Mouse (Mus musculus) left cerebral cortex, postnatal 10 days (tissue): ENCODE data around the gene Rsc1a1. TPM values are rescaled to one million over a fixed set of nuclear protein-coding genes. Genes with fewer than 3 reads are reported as not detected.

Experiments
- DNase-seq, 2 experiments: peaks; one replicate each; pipeline ENCODE4 v3.0.0; 2021 to 2022; ENCODE audit warnings: low spot score in 2 of 2, mixed read lengths in 1 of 2; ENCODE audit errors: extremely low spot score in 1 of 2
- intact Hi-C: fragments of 180-260 bp; cut with DNase I; formaldehyde crosslinking; loops from one replicate; pipeline ENCODE4 v1.15.1; 2025
- total RNA-seq, 2 experiments: library from RNA; stranded (reverse); gene quantifications; 2 replicates each; pipeline ENCODE4 v1.2.3; 2021

Gene Rsc1a1
- total RNA-seq, 2 experiments from 2014 or later, result 0.41 to 3.0 TPM

- intact Hi-C loops, result no loop called here
- DNase-seq, result no peak
Measured at GRCm38 (mm10) chr4:141660884-141661283, 24.5 kb downstream of the Rsc1a1 start.

- intact Hi-C loops, result no loop called here
- peak in 1 of 2 experiments; percentile 43 for DNase-seq
Measured at GRCm38 (mm10) chr4:141659739-141660138, 25.7 kb downstream of the Rsc1a1 start.

- intact Hi-C loops, result no loop called here
- DNase-seq, result no peak
Measured at GRCm38 (mm10) chr4:141658846-141659484, 26.4 kb downstream of the Rsc1a1 start.

GRCm38 (mm10) chr4:141656932-141657331, 28.5 kb downstream of the Rsc1a1 start:
- DNase-seq, result no peak
- intact Hi-C loops, result no loop called here

GRCm38 (mm10) chr4:141655908-141656608, 29.3 kb downstream of the Rsc1a1 start:
- intact Hi-C loops, result no loop called here
- DNase-seq, result peak in 1 of 2 experiments; percentile 50

GRCm38 (mm10) chr4:141654509-141654908, 30.9 kb downstream of the Rsc1a1 start:
- DNase-seq, result no peak
- intact Hi-C loops, result no loop called here

GRCm38 (mm10) chr4:141653813-141654212, 31.6 kb downstream of the Rsc1a1 start:
- intact Hi-C loops, result no loop called here
- no peak for DNase-seq

GRCm38 (mm10) chr4:141653044-141653443, 32.4 kb downstream of the Rsc1a1 start:
- intact Hi-C loops, result no loop called here
- no peak for DNase-seq

- no peak for DNase-seq
- intact Hi-C loops, result no loop called here
Measured at GRCm38 (mm10) chr4:141651944-141652343, 33.5 kb downstream of the Rsc1a1 start.

- no peak for DNase-seq
- intact Hi-C loops, result no loop called here
Measured at GRCm38 (mm10) chr4:141651286-141651685, 34.1 kb downstream of the Rsc1a1 start.

- DNase-seq, result peak in 1 of 2 experiments; percentile 72
- intact Hi-C loops, result no loop called here
Measured at GRCm38 (mm10) chr4:141649244-141649643, 36.2 kb downstream of the Rsc1a1 start.

- intact Hi-C loops, result no loop called here
- no peak for DNase-seq
Measured at GRCm38 (mm10) chr4:141648262-141648661, 37.1 kb downstream of the Rsc1a1 start.

GRCm38 (mm10) chr4:141647187-141647586, 38.2 kb downstream of the Rsc1a1 start:
- no peak for DNase-seq
- intact Hi-C loops, result no loop called here

GRCm38 (mm10) chr4:141645988-141646387, 39.4 kb downstream of the Rsc1a1 start:
- intact Hi-C loops, result no loop called here
- no peak for DNase-seq

GRCm38 (mm10) chr4:141643118-141643855, 42.1 kb downstream of the Rsc1a1 start:
- peak; percentile 64 to 80 for DNase-seq
- intact Hi-C loops, result no loop called here

GRCm38 (mm10) chr4:141641961-141642811, 43.2 kb downstream of the Rsc1a1 start:
- intact Hi-C loops, result no loop called here
- DNase-seq, result no peak

- no peak for DNase-seq
- intact Hi-C loops, result no loop called here
Measured at GRCm38 (mm10) chr4:141641353-141641771, 44.0 kb downstream of the Rsc1a1 start.

- intact Hi-C loops, result no loop called here
- no peak for DNase-seq
Measured at GRCm38 (mm10) chr4:141639474-141639873, 45.9 kb downstream of the Rsc1a1 start.

- intact Hi-C loops, result no loop called here
- DNase-seq, result no peak
Measured at GRCm38 (mm10) chr4:141636693-141637092, 48.7 kb downstream of the Rsc1a1 start.
